Mouse (Mus musculus) lung, postnatal 14 days (tissue): Measurements from ENCODE around the gene Rpp25l.

Source experiments
- DNase-seq: peaks from one replicate; pipeline ENCODE4 v3.0.0; 2021

Rpp25l gene

DNA sequence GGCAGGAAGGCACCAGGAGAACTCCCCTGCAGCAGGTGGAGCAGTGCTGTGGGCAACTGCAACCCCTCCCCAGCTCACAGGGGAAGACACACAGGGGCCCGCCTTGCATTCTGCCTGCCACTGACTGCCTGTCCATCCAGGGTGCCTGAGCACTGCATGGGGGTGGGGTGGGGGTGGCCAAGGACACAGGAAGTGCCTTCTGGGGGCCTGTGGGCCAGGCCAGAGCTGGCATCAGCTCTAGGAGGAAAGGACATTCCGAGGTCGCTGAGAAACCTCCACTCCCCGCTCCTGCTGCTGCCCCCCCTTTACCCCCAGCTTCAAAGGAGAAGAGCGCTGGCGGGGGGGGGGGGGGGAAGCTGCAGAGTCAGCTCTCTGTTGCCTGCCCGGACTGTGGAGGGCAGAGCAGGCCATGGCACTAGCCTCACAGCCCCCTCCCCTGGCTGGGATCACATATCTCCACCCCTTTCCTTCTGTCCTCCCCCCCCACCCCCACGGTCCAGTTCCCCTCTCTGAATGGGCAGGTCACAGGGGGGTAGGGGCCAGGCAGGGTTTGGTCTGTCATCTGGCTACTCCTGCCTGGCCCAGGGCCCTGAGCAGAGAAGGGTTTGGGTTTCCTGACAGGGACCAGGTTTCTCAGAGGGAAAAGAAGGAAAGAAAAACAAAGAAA is 48.2 kb downstream of the Rpp25l start:
- no peak for DNase-seq

DNA sequence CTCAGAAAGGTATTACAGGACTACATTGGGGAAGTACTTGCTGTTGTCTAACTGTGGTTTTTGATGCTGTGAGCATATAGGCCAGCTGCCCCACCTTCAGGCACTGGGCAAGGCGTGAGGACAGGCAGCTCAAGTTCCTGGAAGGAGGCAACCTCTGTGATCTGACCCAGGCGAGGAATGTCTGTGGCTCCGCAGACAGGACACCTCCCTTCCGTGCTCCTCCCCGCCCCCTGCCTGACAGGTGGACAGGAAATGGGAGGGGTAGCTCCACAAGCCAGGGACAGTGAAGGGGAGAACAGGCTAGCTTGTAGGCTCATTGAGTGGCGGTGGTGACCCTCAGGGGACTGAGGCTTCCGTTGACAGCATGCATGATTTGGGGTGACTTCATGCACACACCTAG is 48.8 kb downstream of the Rpp25l start:
- no peak for DNase-seq

DNA sequence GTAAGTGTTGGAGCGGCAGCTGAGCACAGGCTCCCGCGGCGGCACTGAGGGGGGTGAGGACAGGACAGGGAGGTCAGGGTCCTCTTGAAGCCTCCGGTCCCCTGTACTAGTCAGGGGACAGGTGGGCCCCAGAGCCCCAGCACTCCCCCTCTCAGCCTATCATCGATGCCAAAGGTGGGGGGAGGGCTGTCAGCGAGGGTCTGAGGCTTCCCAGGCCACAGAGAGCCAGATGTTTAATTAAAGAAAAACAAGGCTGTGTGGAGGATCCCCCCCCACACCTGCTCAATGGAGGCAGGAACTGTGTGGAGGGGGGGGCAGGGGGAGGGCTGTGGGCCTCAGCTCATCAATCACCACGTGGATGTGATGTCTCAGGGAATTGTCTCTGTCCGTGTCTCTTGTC is 49.7 kb downstream of the Rpp25l start:
- no peak for DNase-seq

DNA sequence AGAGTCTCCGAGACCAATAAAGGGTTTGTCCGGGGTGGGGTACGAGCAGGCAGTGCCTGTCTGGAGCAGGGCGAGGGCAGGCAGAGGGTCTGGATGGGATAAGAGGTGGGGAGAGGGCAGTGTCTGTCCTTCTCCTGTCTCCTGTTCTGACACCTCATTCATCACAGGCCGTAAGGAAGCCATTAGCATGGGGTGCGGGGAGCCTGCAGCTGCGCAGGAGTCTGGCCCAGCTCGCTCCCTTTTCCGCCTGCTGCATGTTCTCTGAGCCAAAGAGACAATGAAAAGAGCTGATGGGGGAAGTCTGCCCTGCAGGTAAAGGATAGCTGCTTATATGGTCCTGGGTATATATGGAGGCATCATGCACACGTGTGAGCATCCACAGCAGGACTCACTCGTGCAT is 50.6 kb downstream of the Rpp25l start:
- DNase-seq = no peak
